Mouse (Mus musculus) testis, adult 2 months (tissue): ENCODE measurements at regions not wholly inside any gene's neighbourhood (a gene's known extent, or its start where the extent isn't known, plus 50 kb on each side); places are given as distances from the start of the nearest gene placed in this dataset.

Source experiments
- CTCF ChIP-seq: fragments of 200-500 bp; IDR thresholded peaks from 2 replicates; pipeline ENCODE4 v1.5.1; 2012; ENCODE audit warnings: low read depth, mild to moderate bottlenecking, inconsistent platforms, low read length, moderate library complexity; ENCODE audit not compliant: control insufficient read depth, insufficient read depth, insufficient replicate concordance
- POLR2A ChIP-seq: fragments of 200-500 bp; IDR thresholded peaks from 2 replicates; pipeline ENCODE4 v1.6.1; 2012; ENCODE audit warnings: low read depth, mild to moderate bottlenecking, inconsistent platforms, low read length, moderate library complexity; ENCODE audit not compliant: control insufficient read depth

DNA sequence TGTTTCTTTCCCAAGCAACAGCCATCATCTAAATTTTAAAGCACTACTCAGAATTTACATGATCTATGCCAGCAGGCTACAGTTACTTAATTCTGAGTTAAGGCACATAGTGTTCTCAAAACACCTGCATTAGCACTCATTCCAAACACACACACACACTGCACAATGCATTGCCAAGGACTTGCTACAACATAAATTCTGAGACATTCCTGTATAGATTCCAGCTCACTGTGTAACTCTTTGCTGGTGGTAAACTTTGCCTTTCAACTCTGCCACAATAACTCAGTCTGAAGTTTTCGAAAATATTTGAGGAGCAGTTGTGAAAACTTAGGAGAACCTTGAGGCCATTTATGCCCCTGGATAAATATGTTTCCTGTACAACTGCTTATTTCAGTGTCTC, 807.2 kb upstream of the 4930412O13Rik start:
- no peak for TF ChIP-seq POLR2A
- TF ChIP-seq CTCF: no peak
